ENCODE assay signal across 36 mouse cellular contexts in genomic region chr6:24610358-24610757, GRCm38 (mm10). TPM values are rescaled to one million over a fixed set of nuclear protein-coding genes. Genes with fewer than 3 reads are reported as not detected.
"Had no signal": no experiment of that assay in that cellular context is flagged by ENCODE, and none has a peak within 500 bp of the region (broad histone marks: within the 10 kb centered on the region; RNA-seq: fewer than 3 reads in every experiment).

No protein-coding gene starts in this region.

- H3K4me1 ChIP-seq: heart, embryonic 10.5 days; hindbrain, embryonic 13.5 days; hindbrain, embryonic 15.5 days; kidney, embryonic 15.5 days; limb, embryonic 13.5 days; limb, embryonic 15.5 days; liver, embryonic 12.5 days had no signal

- DNase-seq: gastrocnemius, postnatal 10 days; gastrocnemius, postnatal 25 days; heart, adult 18-20 months; heart, postnatal 10 days; kidney, adult 11 months; kidney, adult 2 months; kidney, adult 9 months; kidney, postnatal 14 days; kidney, postnatal 36 days; layer of hippocampus, adult 9-11 months; layer of hippocampus, postnatal 36 days; left cerebral cortex, postnatal 4 days had no signal

- H3K4me3 ChIP-seq: heart, embryonic 10.5 days; heart, embryonic 12.5 days; hindbrain, embryonic 13.5 days; hindbrain, embryonic 15.5 days; kidney, embryonic 15.5 days; limb, embryonic 13.5 days; limb, embryonic 15.5 days; liver, embryonic 12.5 days had no signal

- H3K9ac ChIP-seq: heart, embryonic 12.5 days; hindbrain, embryonic 13.5 days; hindbrain, embryonic 15.5 days; kidney, embryonic 15.5 days; limb, embryonic 13.5 days; limb, embryonic 15.5 days; liver, embryonic 12.5 days; liver, embryonic 14.5 days had no signal

- H3K27me3 ChIP-seq: heart, embryonic 12.5 days; hindbrain, embryonic 13.5 days; hindbrain, embryonic 15.5 days; kidney, embryonic 15.5 days; limb, embryonic 13.5 days; limb, embryonic 15.5 days; liver, embryonic 12.5 days had no signal

- H3K27ac ChIP-seq: heart, embryonic 10.5 days; hindbrain, embryonic 13.5 days; hindbrain, embryonic 15.5 days; hindbrain, postnatal 0 days; kidney, embryonic 15.5 days; kidney, postnatal 0 days; limb, embryonic 13.5 days; limb, embryonic 15.5 days; liver, embryonic 12.5 days; liver, embryonic 14.5 days had no signal

- ATAC-seq: hindbrain, postnatal 0 days; intestine, embryonic 16.5 days; liver, embryonic 12.5 days had no signal

RNA-seq across cellular contexts. Expression of gene Lmod2, which starts 12.8 kb away (rescaled TPM):
- total RNA-seq: hematopoietic stem cell, adult 5-6 weeks; hindbrain, postnatal 0 days; layer of hippocampus, adult 18-20 months; layer of hippocampus, adult 8-10 months; layer of hippocampus, postnatal 14 days; layer of hippocampus, postnatal 36 days; left cerebral cortex, adult 18-20 months; left cerebral cortex, postnatal 10 days; left cerebral cortex, postnatal 25 days; left cerebral cortex, postnatal 4 days had no signal
- polyA plus RNA-seq: frontal cortex, adult 2 months; hindbrain, embryonic 11.5 days; hindbrain, embryonic 13.5 days; hindbrain, embryonic 15.5 days; hindbrain, postnatal 0 days; intestine, embryonic 14.5 days; intestine, embryonic 16.5 days; kidney, postnatal 0 days; large intestine, adult 2 months; limb, embryonic 11.5 days; liver, embryonic 12.5 days had no signal
